Mouse (Mus musculus) heart, embryonic 16.5 days (tissue): ENCODE measurements around the gene Pfn4. TPM values are rescaled to one million over a fixed set of nuclear protein-coding genes. Genes with fewer than 3 reads are reported as not detected.
"Not testable (repeated sequence)": the region's sequence is repeated elsewhere in the genome, so short reads cannot be mapped to it uniquely, and the experiment has no call there.

Experiments
- ATAC-seq: fragments of 200-750 bp; cut with Nextera tagmentation; replicated peaks from 2 replicates; pipeline ENCODE4 v1.8.0; 2017; ENCODE audit warnings: moderate number of reproducible peaks; ENCODE audit not compliant: insufficient read depth, low FRiP score; ENCODE audit errors: extremely low read depth
- H3K27ac ChIP-seq: fragments of 300-500 bp; sonication (generic); 2 replicates; pipeline ENCODE4 v1.5.1; 2014; ENCODE audit warnings: mild to moderate bottlenecking, low read length, control low read depth, moderate library complexity
- H3K27me3 ChIP-seq: fragments of 300-500 bp; sonication (generic); 2 replicates; pipeline ENCODE4 v1.6.1; 2014; ENCODE audit warnings: low read length, mixed read lengths; ENCODE audit not compliant: control insufficient read depth, insufficient read depth
- H3K36me3 ChIP-seq: fragments of 300-500 bp; sonication (generic); 2 replicates; pipeline ENCODE4 v1.6.1; 2014; ENCODE audit not compliant: control insufficient read depth, insufficient read depth
- H3K4me1 ChIP-seq: fragments of 300-500 bp; sonication (generic); 2 replicates; pipeline ENCODE4 v1.6.1; 2014; ENCODE audit warnings: low read length, mixed read lengths; ENCODE audit not compliant: control insufficient read depth, insufficient read depth
- H3K4me2 ChIP-seq: fragments of 300-500 bp; sonication (generic); 2 replicates; pipeline ENCODE4 v1.6.1; 2014; ENCODE audit warnings: low read depth, mild to moderate bottlenecking, control low read depth, low read length
- H3K4me3 ChIP-seq: fragments of 300-500 bp; sonication (generic); 2 replicates; pipeline ENCODE4 v1.5.1; 2014; ENCODE audit warnings: mild to moderate bottlenecking, control low read depth, low read length
- H3K9ac ChIP-seq: fragments of 300-500 bp; sonication (generic); 2 replicates; pipeline ENCODE4 v1.6.1; 2014; ENCODE audit warnings: low read length, control low read depth
- H3K9me3 ChIP-seq: fragments of 300-500 bp; sonication (generic); replicated peaks from 2 replicates; pipeline ENCODE4 v1.6.1; 2016; ENCODE audit warnings: low read length; ENCODE audit not compliant: control insufficient read depth
- WGBS: fragments of 180-500 bp; shearing (Covaris S2); extraction: QIAGEN DNeasy Blood & Tissue Kit; methylation state at CpG from one replicate; pipeline ENCODE4 v1.1.7; 2014; 5-methylcytosine and 5-hydroxymethylcytosine counted together
- polyA plus RNA-seq: library from polyadenylated mRNA; unstranded; fragments of >200 nt; fragmentation: Nextera tagmentation; extraction: Ambion mirVana; gene quantifications from 2 replicates; pipeline ENCODE4 v1.2.1, GENCODE M21; 2015

The Pfn4 gene
- polyA plus RNA-seq, 1 experiment from 2014 or later: 2.3 TPM

GRCm38 (mm10) chr12:4781270-4781669 lies 12.4 kb downstream of the Pfn4 start:
- Histone ChIP-seq H3K36me3 (no peaks in the 10 kb centered on the region), H3K9me3 (no peaks in the 10 kb centered on the region), H3K27ac (no peak overlapping the region), H3K4me1 (no peaks in the 10 kb centered on the region), H3K9ac (no peak overlapping the region), H3K4me3 (no peak overlapping the region), H3K27me3 (no peaks in the 10 kb centered on the region), H3K4me2 (no peak overlapping the region)
- 85% methylated on average over 1 of the region's 1 CpGs for WGBS
- no peak for ATAC-seq

- not testable (repeated sequence) for ATAC-seq
Observed at GRCm38 (mm10) chr12:4781725-4782404, 13.0 kb downstream of the Pfn4 start.

GRCm38 (mm10) chr12:4783598-4783997 lies 14.8 kb downstream of the Pfn4 start:
- H3K4me3 ChIP-seq: no peak overlapping the region
- no peak overlapping the region for H3K9ac ChIP-seq
- no peaks in the 10 kb centered on the region for H3K27me3 ChIP-seq
- 43% methylated on average over 5 of the region's 5 CpGs for WGBS
- H3K4me1 ChIP-seq: no peaks in the 10 kb centered on the region
- no peak overlapping the region for H3K27ac ChIP-seq
- H3K9me3 ChIP-seq: no peaks in the 10 kb centered on the region
- no peak for ATAC-seq
- H3K4me2 ChIP-seq: no peak overlapping the region
- H3K36me3 ChIP-seq: no peaks in the 10 kb centered on the region

More at GRCm38 (mm10) chr12:4781725-4782404, 13.0 kb downstream of the Pfn4 start:
- H3K4me1 ChIP-seq, H3K4me2 ChIP-seq, H3K9ac ChIP-seq, H3K9me3 ChIP-seq, H3K27me3 ChIP-seq, H3K4me3 ChIP-seq, H3K36me3 ChIP-seq, H3K27ac ChIP-seq: not testable (repeated sequence)
- WGBS: 69% methylated on average over 9 of the region's 9 CpGs

- no peak overlapping the region for H3K4me2 ChIP-seq
- ATAC-seq: no peak
- WGBS: 60% methylated on average over 2 of the region's 2 CpGs
Observed at GRCm38 (mm10) chr12:4784466-4784865, 15.6 kb downstream of the Pfn4 start.

GRCm38 (mm10) chr12:4788128-4788527 lies 19.3 kb downstream of the Pfn4 start:
- ATAC-seq: not testable (repeated sequence)

More at GRCm38 (mm10) chr12:4784466-4784865, 15.6 kb downstream of the Pfn4 start:
- no peaks in the 10 kb centered on the region for H3K36me3 ChIP-seq
- H3K27ac ChIP-seq: no peak overlapping the region
- H3K9ac ChIP-seq: no peak overlapping the region
- H3K4me1 ChIP-seq: no peaks in the 10 kb centered on the region
- H3K4me3 ChIP-seq: no peak overlapping the region
- no peaks in the 10 kb centered on the region for H3K27me3 ChIP-seq
- H3K9me3 ChIP-seq: no peaks in the 10 kb centered on the region

GRCm38 (mm10) chr12:4793718-4794117 lies 24.9 kb downstream of the Pfn4 start:
- no peak for ATAC-seq
- H3K9me3 ChIP-seq: no peaks in the 10 kb centered on the region
- no peaks in the 10 kb centered on the region for H3K4me1 ChIP-seq
- no peak overlapping the region for H3K27ac ChIP-seq
- H3K27me3 ChIP-seq: no peaks in the 10 kb centered on the region
- H3K36me3 ChIP-seq: no peaks in the 10 kb centered on the region
- no peak overlapping the region for H3K4me3 ChIP-seq
- H3K9ac ChIP-seq: no peak overlapping the region
- 78% methylated on average over 1 of the region's 1 CpGs for WGBS
- no peak overlapping the region for H3K4me2 ChIP-seq

More at GRCm38 (mm10) chr12:4788128-4788527, 19.3 kb downstream of the Pfn4 start:
- not testable (repeated sequence) for H3K27ac ChIP-seq, H3K4me1 ChIP-seq, H3K9me3 ChIP-seq, H3K4me3 ChIP-seq, H3K36me3 ChIP-seq, H3K4me2 ChIP-seq, H3K27me3 ChIP-seq, H3K9ac ChIP-seq
- WGBS: 95% methylated on average over 25 of the region's 25 CpGs

GRCm38 (mm10) chr12:4797471-4797870 lies 28.6 kb downstream of the Pfn4 start:
- H3K4me2 ChIP-seq, H3K9ac ChIP-seq, H3K27me3 ChIP-seq, ATAC-seq, H3K4me1 ChIP-seq, H3K4me3 ChIP-seq, H3K27ac ChIP-seq, H3K36me3 ChIP-seq: not testable (repeated sequence)
- 73% methylated on average over 6 of the region's 6 CpGs for WGBS
- H3K9me3 ChIP-seq: 0 out of 2 replicates have a peak, but pooled peaks cover 11% of the 10 kb centered on the region

GRCm38 (mm10) chr12:4811036-4811435 lies 42.2 kb downstream of the Pfn4 start:
- no peaks in the 10 kb centered on the region for H3K27me3 ChIP-seq
- no peak for ATAC-seq
- no peak overlapping the region for H3K4me3 ChIP-seq
- H3K36me3 ChIP-seq: no peaks in the 10 kb centered on the region
- peaks cover 4% of the 10 kb centered on the region; the same call in 1 of the 2 replicates for H3K9me3 ChIP-seq
- no peak overlapping the region for H3K27ac ChIP-seq
- H3K4me2 ChIP-seq: no peak overlapping the region
- WGBS: 72% methylated on average over 4 of the region's 4 CpGs
- H3K9ac ChIP-seq: no peak overlapping the region
- no peaks in the 10 kb centered on the region for H3K4me1 ChIP-seq

- 47% methylated on average over 3 of the region's 3 CpGs for WGBS
- no peaks in the 10 kb centered on the region for H3K36me3 ChIP-seq
- H3K4me1 ChIP-seq: peaks cover 4% of the 10 kb centered on the region
Observed at GRCm38 (mm10) chr12:4811705-4812104, 42.9 kb downstream of the Pfn4 start.

More at GRCm38 (mm10) chr12:4811705-4812104, 42.9 kb downstream of the Pfn4 start:
- ATAC-seq: no peak
- no peak overlapping the region for H3K4me3 ChIP-seq
- no peak overlapping the region for H3K27ac ChIP-seq
- no peak overlapping the region for H3K9ac ChIP-seq
- H3K27me3 ChIP-seq: no peaks in the 10 kb centered on the region
- no peak overlapping the region for H3K4me2 ChIP-seq
- H3K9me3 ChIP-seq: peaks cover 4% of the 10 kb centered on the region; the same call in 1 of the 2 replicates
